Mouse (Mus musculus) naive thymus-derived CD4-positive, alpha-beta T cell, adult 2 months (primary cell): ENCODE data around the gene Fam193b.
"Not testable (repeated sequence)": the region's sequence is repeated elsewhere in the genome, so short reads cannot be mapped to it uniquely, and the experiment has no call there.

Experiments used
- DNase-seq: peaks from one replicate; pipeline ENCODE4 v3.0.0-alpha.2; 2011; ENCODE audit warnings: low read depth

Fam193b gene

GRCm38 (mm10) chr13:55571027-55571751 is at the start of gene Fam193b:
Fam193b (minus strand) TSS chr13:55571120.
- peak; percentile 94 for DNase-seq

- DNase-seq: no peak
Measured at GRCm38 (mm10) chr13:55620275-55620674, 49.4 kb upstream of the Fam193b start.

- DNase-seq: no peak
Measured at GRCm38 (mm10) chr13:55619328-55619727, 48.4 kb upstream of the Fam193b start.

- DNase-seq: no peak
Measured at GRCm38 (mm10) chr13:55613471-55613870, 42.6 kb upstream of the Fam193b start.

- DNase-seq: no peak
Measured at GRCm38 (mm10) chr13:55611996-55612395, 41.1 kb upstream of the Fam193b start.

- no peak for DNase-seq
Measured at GRCm38 (mm10) chr13:55607624-55608006, 36.7 kb upstream of the Fam193b start.

GRCm38 (mm10) chr13:55606899-55607623 is 36.1 kb upstream of the Fam193b start:
- DNase-seq: no peak

- DNase-seq: no peak
Measured at GRCm38 (mm10) chr13:55604606-55605005, 33.7 kb upstream of the Fam193b start.

- DNase-seq: peak; percentile 91
Measured at GRCm38 (mm10) chr13:55601611-55602010, 30.7 kb upstream of the Fam193b start.

- peak; percentile 66 for DNase-seq
Measured at GRCm38 (mm10) chr13:55600657-55601056, 29.7 kb upstream of the Fam193b start.

GRCm38 (mm10) chr13:55599566-55600540 is 28.9 kb upstream of the Fam193b start, which contains the start of gene B4galt7:
B4galt7 (plus strand) TSS chr13:55599896.
- DNase-seq: peak; percentile 78

- DNase-seq: no peak
Measured at GRCm38 (mm10) chr13:55596802-55597201, 25.9 kb upstream of the Fam193b start.

GRCm38 (mm10) chr13:55595375-55595774 is 24.5 kb upstream of the Fam193b start:
- DNase-seq: no peak

- no peak for DNase-seq
Measured at GRCm38 (mm10) chr13:55593254-55593747, 22.4 kb upstream of the Fam193b start.

GRCm38 (mm10) chr13:55592512-55593253 is 21.8 kb upstream of the Fam193b start:
- peak; percentile 97 for DNase-seq

- no peak for DNase-seq
Measured at GRCm38 (mm10) chr13:55591961-55592490, 21.1 kb upstream of the Fam193b start.

- DNase-seq: no peak
Measured at GRCm38 (mm10) chr13:55578086-55578485, 7.2 kb upstream of the Fam193b start.

GRCm38 (mm10) chr13:55576872-55577271 is 6.0 kb upstream of the Fam193b start:
- not testable (repeated sequence) for DNase-seq

GRCm38 (mm10) chr13:55575932-55576331 is 5.0 kb upstream of the Fam193b start:
- DNase-seq: no peak

- DNase-seq: no peak
Measured at GRCm38 (mm10) chr13:55574321-55574720, 3.4 kb upstream of the Fam193b start.

- DNase-seq: no peak
Measured at GRCm38 (mm10) chr13:55573432-55573831, 2.5 kb upstream of the Fam193b start, which contains the start of gene Tmed9. Tmed9 (plus strand) TSS chr13:55573732.
